Mouse (Mus musculus): ENCODE data around the gene Cpeb3. TPM values are rescaled to one million over a fixed set of nuclear protein-coding genes. Genes with fewer than 3 reads are reported as not detected.

Cpeb3 gene
- polyA plus RNA-seq, 1 experiment = 4.1 TPM

GRCm38 (mm10) chr19:37044431-37044830 is 164.0 kb downstream of the Cpeb3 start:
- H3K4me1 ChIP-seq (ENCODE audit: control insufficient read depth, insufficient read depth, insufficient read length) = no peaks in the 10 kb centered on the region
- no peak overlapping the region for H3K4me3 ChIP-seq (ENCODE audit: extremely low read depth, insufficient read depth, insufficient read length)
- TF ChIP-seq CTCF (IDR thresholded peaks at IDR 0.05; ENCODE audit: extremely low read depth, insufficient read depth, insufficient read length, insufficient replicate concordance) = no peak
- no peak for TF ChIP-seq POLR2A (IDR thresholded peaks at IDR 0.05; ENCODE audit: low read depth, low read length)
- H3K27me3 ChIP-seq (ENCODE audit: control insufficient read depth, insufficient read depth, low read length) = no peaks in the 10 kb centered on the region
- 93% methylated on average over 10 of the region's 10 CpGs for WGBS
- no peak overlapping the region for H3K27ac ChIP-seq (ENCODE audit: insufficient read depth, low read length)
- no peak for DNase-seq (ENCODE audit: low read depth in 1 of 2, low spot score in 2 of 2)
- H3K36me3 ChIP-seq (ENCODE audit: control insufficient read depth, insufficient read depth, low read length) = no peaks in the 10 kb centered on the region

- no peaks in the 10 kb centered on the region for H3K36me3 ChIP-seq (ENCODE audit: control insufficient read depth, insufficient read depth, low read length)
- no peak overlapping the region for H3K27ac ChIP-seq (ENCODE audit: insufficient read depth, low read length)
- TF ChIP-seq CTCF (IDR thresholded peaks at IDR 0.05; ENCODE audit: extremely low read depth, insufficient read depth, insufficient read length, insufficient replicate concordance) (no peak), POLR2A (IDR thresholded peaks at IDR 0.05; ENCODE audit: low read depth, low read length) (no peak)
- H3K27me3 ChIP-seq (ENCODE audit: control insufficient read depth, insufficient read depth, low read length) = no peaks in the 10 kb centered on the region
- DNase-seq (ENCODE audit: low read depth in 1 of 2, low spot score in 2 of 2) = no peak
- no peaks in the 10 kb centered on the region for H3K4me1 ChIP-seq (ENCODE audit: control insufficient read depth, insufficient read depth, insufficient read length)
- H3K4me3 ChIP-seq (ENCODE audit: extremely low read depth, insufficient read depth, insufficient read length) = no peak overlapping the region
These were observed 167.5 kb downstream of the Cpeb3 start for GRCm38 (mm10) chr19:37040906-37041305.

DNA sequence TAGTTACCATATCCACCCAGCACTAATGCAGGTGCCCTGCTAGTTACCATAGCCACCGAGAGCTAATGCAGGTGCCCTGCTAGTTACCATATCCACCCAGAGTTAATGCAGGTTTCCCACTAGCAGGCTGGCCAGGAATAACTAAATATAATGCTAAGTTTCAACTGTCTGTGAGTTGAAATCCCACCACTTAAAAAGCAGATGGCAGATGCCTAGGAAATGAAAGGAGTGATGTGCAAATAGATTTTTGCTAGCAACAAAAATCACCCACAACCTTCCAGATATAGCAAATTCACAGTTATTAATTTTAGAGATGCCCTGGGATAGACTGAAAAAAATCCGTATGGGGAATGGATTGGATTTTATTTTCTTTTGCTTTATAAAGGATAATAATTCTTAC is 176.0 kb downstream of the Cpeb3 start:
- no peaks in the 10 kb centered on the region for H3K4me1 ChIP-seq (ENCODE audit: control insufficient read depth, insufficient read depth, insufficient read length)
- WGBS = 89% methylated on average over 2 of the region's 2 CpGs

DNA sequence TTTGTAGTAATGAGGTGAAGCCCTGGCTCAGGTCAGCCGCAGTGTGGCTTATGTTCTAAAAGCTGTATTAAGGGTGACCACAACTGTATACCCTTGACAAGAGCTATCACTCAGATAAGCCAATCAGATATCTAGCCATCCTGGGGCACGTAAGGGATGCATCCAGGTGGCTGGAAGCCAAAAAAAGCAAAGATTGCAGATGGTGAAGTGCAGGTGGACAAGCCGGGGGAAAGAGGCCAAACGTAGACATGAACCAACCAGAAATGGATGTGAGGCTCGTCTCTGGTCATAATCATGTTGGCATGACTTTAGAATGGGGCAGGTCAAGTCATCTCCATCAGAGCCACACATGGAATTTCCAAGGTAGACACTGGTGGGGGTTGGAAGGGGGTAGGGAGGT is 177.0 kb downstream of the Cpeb3 start:
- no peaks in the 10 kb centered on the region for H3K27me3 ChIP-seq (ENCODE audit: control insufficient read depth, insufficient read depth, low read length)
- no peaks in the 10 kb centered on the region for H3K36me3 ChIP-seq (ENCODE audit: control insufficient read depth, insufficient read depth, low read length)
- H3K27ac ChIP-seq (ENCODE audit: insufficient read depth, low read length) = no peak overlapping the region
- H3K4me1 ChIP-seq (ENCODE audit: control insufficient read depth, insufficient read depth, insufficient read length) = no peaks in the 10 kb centered on the region
- no peak for DNase-seq (ENCODE audit: low read depth in 1 of 2, low spot score in 2 of 2)
- 88% methylated on average over 5 of the region's 5 CpGs for WGBS
- no peak for TF ChIP-seq POLR2A (IDR thresholded peaks at IDR 0.05; ENCODE audit: low read depth, low read length)
- no peak for TF ChIP-seq CTCF (IDR thresholded peaks at IDR 0.05; ENCODE audit: extremely low read depth, insufficient read depth, insufficient read length, insufficient replicate concordance)
- no peak overlapping the region for H3K4me3 ChIP-seq (ENCODE audit: extremely low read depth, insufficient read depth, insufficient read length)

More for the DNA sequence above, 176.0 kb downstream of the Cpeb3 start:
- TF ChIP-seq POLR2A (IDR thresholded peaks at IDR 0.05; ENCODE audit: low read depth, low read length) (no peak), CTCF (IDR thresholded peaks at IDR 0.05; ENCODE audit: extremely low read depth, insufficient read depth, insufficient read length, insufficient replicate concordance) (no peak)
- Histone ChIP-seq H3K27me3 (ENCODE audit: control insufficient read depth, insufficient read depth, low read length) (no peaks in the 10 kb centered on the region), H3K27ac (ENCODE audit: insufficient read depth, low read length) (no peak overlapping the region), H3K4me3 (ENCODE audit: extremely low read depth, insufficient read depth, insufficient read length) (no peak overlapping the region), H3K36me3 (ENCODE audit: control insufficient read depth, insufficient read depth, low read length) (no peaks in the 10 kb centered on the region)
- no peak for DNase-seq (ENCODE audit: low read depth in 1 of 2, low spot score in 2 of 2)

GRCm38 (mm10) chr19:37029771-37030170 is 178.6 kb downstream of the Cpeb3 start:
- 92% methylated on average over 6 of the region's 6 CpGs for WGBS
- DNase-seq (ENCODE audit: low read depth in 1 of 2, low spot score in 2 of 2) = no peak
- Histone ChIP-seq H3K27me3 (ENCODE audit: control insufficient read depth, insufficient read depth, low read length) (no peaks in the 10 kb centered on the region), H3K36me3 (ENCODE audit: control insufficient read depth, insufficient read depth, low read length) (no peaks in the 10 kb centered on the region), H3K4me1 (ENCODE audit: control insufficient read depth, insufficient read depth, insufficient read length) (no peaks in the 10 kb centered on the region), H3K27ac (ENCODE audit: insufficient read depth, low read length) (no peak overlapping the region), H3K4me3 (ENCODE audit: extremely low read depth, insufficient read depth, insufficient read length) (no peak overlapping the region)
- TF ChIP-seq POLR2A (IDR thresholded peaks at IDR 0.05; ENCODE audit: low read depth, low read length) = no peak

- no peak overlapping the region for H3K4me3 ChIP-seq (ENCODE audit: extremely low read depth, insufficient read depth, insufficient read length)
- TF ChIP-seq POLR2A (IDR thresholded peaks at IDR 0.05; ENCODE audit: low read depth, low read length) (no peak), CTCF (IDR thresholded peaks at IDR 0.05; ENCODE audit: extremely low read depth, insufficient read depth, insufficient read length, insufficient replicate concordance) (no peak)
- 75% methylated on average over 11 of the region's 11 CpGs for WGBS
- H3K27me3 ChIP-seq (ENCODE audit: control insufficient read depth, insufficient read depth, low read length) = no peaks in the 10 kb centered on the region
- DNase-seq (ENCODE audit: low read depth in 1 of 2, low spot score in 2 of 2) = no peak
- no peaks in the 10 kb centered on the region for H3K4me1 ChIP-seq (ENCODE audit: control insufficient read depth, insufficient read depth, insufficient read length)
- no peaks in the 10 kb centered on the region for H3K36me3 ChIP-seq (ENCODE audit: control insufficient read depth, insufficient read depth, low read length)
- H3K27ac ChIP-seq (ENCODE audit: insufficient read depth, low read length) = no peak overlapping the region
These were observed 182.0 kb downstream of the Cpeb3 start for GRCm38 (mm10) chr19:37026408-37026807.

DNA sequence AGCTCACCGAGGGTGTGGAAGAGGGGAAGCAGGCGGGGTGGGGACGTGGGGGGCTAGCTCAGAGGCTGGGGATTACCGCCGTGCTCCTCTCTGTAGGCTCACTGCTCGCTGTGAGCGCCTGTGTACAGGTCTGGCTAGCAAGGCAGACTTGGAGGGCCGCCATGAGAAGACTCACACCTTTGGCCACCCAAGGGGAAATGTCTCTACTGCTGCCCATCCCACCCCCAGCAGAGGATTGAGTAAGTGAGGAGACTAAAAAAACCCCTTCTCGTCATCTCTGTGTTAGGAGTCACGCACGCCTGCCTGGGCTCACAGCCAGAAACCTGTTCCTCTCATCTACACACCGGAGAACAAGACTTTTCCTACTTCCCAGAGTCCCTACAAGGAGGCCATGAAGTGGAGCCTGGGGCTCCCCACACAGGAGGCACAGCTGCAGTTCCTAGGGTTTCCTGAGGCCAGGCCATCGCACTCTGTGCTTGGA is 182.5 kb downstream of the Cpeb3 start:
- Histone ChIP-seq H3K36me3 (ENCODE audit: control insufficient read depth, insufficient read depth, low read length) (no peaks in the 10 kb centered on the region), H3K4me1 (ENCODE audit: control insufficient read depth, insufficient read depth, insufficient read length) (no peaks in the 10 kb centered on the region), H3K4me3 (ENCODE audit: extremely low read depth, insufficient read depth, insufficient read length) (no peak overlapping the region), H3K27ac (ENCODE audit: insufficient read depth, low read length) (no peak overlapping the region), H3K27me3 (ENCODE audit: control insufficient read depth, insufficient read depth, low read length) (no peaks in the 10 kb centered on the region)
- DNase-seq (ENCODE audit: low read depth in 1 of 2, low spot score in 2 of 2) = no peak
- WGBS = 86% methylated on average over 13 of the region's 13 CpGs
- TF ChIP-seq POLR2A (IDR thresholded peaks at IDR 0.05; ENCODE audit: low read depth, low read length) (no peak), CTCF (IDR thresholded peaks at IDR 0.05; ENCODE audit: extremely low read depth, insufficient read depth, insufficient read length, insufficient replicate concordance) (no peak)

All from spleen, adult 2 months (tissue).